Mouse (Mus musculus) brown adipose tissue, adult 24 weeks (tissue): ENCODE results near the gene Steap2. TPM values are rescaled to one million over a fixed set of nuclear protein-coding genes. Genes with fewer than 3 reads are reported as not detected.

Source experiments
- H3K27ac ChIP-seq: fragments of 200-500 bp; replicated peaks from 2 replicates; pipeline ENCODE4 v1.5.1; 2012; ENCODE audit warnings: low read depth, mild to moderate bottlenecking, low read length
- H3K4me1 ChIP-seq: fragments of 200-500 bp; 2 replicates; pipeline ENCODE4 v1.6.1; 2012; ENCODE audit warnings: low read length, mixed read lengths; ENCODE audit not compliant: control insufficient read depth, insufficient read depth, insufficient read length
- H3K4me3 ChIP-seq: fragments of 200-500 bp; 2 replicates; pipeline ENCODE4 v1.5.1; 2012; ENCODE audit warnings: low read depth, mild to moderate bottlenecking, low read length, moderate library complexity; ENCODE audit not compliant: insufficient read depth
- polyA plus RNA-seq: library from polyadenylated mRNA; stranded (reverse); fragments of >200 nt; gene quantifications from 2 replicates; pipeline ENCODE4 v1.2.4, GENCODE M21; 2012; ENCODE audit not compliant: missing spikeins, insufficient read depth, insufficient read length

Steap2 gene
- 0.12 and 0.38 TPM in 2 replicates for polyA plus RNA-seq

DNA sequence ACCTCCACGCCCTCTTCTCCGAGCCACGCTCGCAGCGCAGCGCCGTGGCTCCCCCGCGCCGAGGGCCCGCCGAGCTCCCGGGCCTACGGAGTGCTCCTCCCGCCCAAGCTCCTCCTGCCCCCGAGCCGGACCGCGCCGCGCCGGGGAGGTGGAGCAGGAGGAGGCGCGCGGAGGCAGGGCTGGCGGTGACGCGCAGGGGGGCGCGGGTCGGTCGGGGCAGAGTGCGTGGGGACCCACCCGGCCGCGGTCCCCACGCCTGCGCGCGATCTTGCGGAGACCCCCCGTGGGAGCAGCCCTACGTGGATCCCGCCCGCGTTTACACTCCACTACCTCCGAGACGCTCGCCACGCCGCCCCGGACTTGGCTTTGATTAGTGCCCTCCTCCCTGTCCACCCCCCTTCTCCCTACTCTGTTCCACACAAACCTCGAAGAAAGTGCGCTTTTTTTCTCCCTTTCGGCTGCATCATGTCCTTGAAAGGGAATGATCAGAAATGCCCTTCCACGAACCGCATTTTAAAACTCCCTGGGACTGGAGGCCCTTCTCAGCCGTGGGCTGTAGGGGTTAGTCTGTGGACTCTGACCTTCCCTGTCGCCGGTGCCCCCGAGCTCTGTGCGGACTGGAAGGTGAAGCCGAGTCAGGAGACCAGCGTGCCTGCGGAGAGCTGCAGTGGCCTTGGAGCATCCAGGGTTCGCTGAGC, at the start of gene Steap2:
Gene Steap2, minus strand, starts transcription at position 623 of the 698 bp plus-strand sequence.
- no peak within 1 kb of the TSS for H3K27ac ChIP-seq
- peaks cover 2% of the 10 kb centered on the region; the same call in 1 of the 2 replicates for H3K4me1 ChIP-seq
- H3K4me3 ChIP-seq: peak within 1 kb of the TSS; percentile 64

DNA sequence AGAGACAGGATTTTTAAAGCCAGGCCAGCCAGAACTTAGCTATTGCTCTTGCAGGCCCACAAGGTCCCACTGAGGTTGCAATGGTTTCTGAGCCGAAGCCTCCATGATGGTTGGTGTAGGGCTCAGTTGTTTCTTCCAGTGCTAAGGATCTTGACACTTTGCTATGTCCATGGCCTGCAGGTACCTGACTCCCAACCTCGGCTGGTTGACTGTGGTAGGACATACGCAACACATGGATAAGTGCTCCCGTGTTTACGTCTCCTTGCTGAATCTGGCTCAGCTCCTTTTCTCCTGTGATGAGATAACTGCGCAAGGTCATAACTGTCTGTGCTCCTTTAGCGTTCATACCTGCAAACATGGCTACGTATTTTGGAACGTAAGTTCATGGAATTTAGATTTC, 40.1 kb upstream of the Steap2 start:
- Histone ChIP-seq H3K27ac (no peak overlapping the region), H3K4me3 (no peak overlapping the region), H3K4me1 (no peaks in the 10 kb centered on the region)

DNA sequence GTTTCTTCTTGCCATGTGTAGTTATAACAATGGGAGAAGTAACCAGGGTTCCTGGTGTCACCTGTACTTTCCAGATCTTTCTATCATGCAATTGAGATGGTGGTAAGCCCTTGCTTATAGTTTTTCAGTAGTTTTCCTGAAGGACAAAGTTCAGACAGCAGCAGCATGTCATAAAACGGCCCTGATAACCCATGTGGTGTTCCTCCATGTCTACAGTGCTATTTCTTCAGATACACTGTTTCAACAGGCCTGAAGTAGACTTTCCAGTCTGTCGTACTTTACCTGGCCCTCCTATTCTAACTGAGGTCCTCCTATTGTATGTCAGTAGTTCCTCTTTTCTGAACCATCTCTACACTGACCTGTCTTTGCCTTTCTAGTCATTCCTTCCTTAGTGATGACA, 38.5 kb upstream of the Steap2 start:
- H3K27ac ChIP-seq: no peak overlapping the region
- no peaks in the 10 kb centered on the region for H3K4me1 ChIP-seq
- H3K4me3 ChIP-seq: no peak overlapping the region

DNA sequence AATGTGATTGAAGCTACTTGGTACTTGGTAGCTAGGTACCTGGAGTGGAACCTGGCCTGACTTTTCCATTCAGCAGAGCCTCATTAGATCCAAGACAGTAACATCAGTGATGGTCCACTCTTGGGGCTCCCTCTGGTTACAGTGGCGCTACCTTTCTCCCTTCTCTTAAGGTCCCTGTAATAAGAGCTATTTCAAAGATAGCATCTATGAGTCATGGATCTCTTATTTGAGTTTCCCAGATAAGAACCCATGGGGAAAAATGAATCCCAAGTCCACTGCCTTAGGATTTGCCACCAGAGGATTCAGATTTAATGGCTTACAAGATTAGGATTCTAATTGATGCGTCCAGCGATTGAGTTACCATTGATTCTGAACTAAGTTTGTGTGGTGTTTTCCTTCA, 37.8 kb upstream of the Steap2 start:
- no peak overlapping the region for H3K4me3 ChIP-seq
- no peak overlapping the region for H3K27ac ChIP-seq
- no peaks in the 10 kb centered on the region for H3K4me1 ChIP-seq

DNA sequence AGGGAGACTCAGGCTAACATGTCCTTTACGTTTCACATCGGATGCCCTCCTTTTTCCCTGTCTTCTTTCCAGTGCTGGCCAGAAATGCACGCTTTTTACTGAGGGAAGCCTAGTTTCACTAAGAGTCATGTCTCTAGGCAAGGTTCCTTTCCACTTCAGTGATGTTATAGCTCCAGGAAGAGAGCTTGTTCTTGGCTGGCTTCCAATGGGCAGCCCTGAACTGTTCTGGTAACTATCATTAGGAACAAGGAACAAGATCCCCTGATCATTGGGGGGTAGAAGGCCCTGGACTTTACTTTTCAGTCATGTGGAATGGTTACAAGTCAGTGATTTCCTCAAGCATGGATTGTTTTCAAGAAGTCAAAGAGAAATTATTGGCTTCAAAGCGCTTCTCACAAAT, 35.5 kb upstream of the Steap2 start:
- no peaks in the 10 kb centered on the region for H3K4me1 ChIP-seq
- H3K4me3 ChIP-seq: no peak overlapping the region
- no peak overlapping the region for H3K27ac ChIP-seq

DNA sequence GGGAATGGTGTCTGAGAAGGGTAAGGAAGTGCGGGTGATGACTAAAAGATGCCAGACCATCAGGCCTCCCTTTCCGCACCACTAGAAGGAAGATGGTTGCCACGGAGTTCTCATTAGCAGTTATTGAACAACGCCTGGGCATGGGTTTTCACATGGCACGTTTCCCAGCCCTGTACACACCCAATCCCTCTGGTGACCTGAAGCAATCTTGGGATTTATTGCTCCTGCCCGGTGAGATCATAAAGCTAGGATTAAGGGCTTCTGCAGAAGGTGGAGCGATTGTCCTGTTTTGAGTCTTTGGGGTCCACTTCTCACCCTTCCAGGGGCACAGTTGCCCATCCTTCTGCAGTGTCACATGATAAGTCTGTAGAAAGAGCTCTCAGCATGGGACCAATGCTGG, 27.8 kb upstream of the Steap2 start:
- H3K4me1 ChIP-seq: no peaks in the 10 kb centered on the region
- H3K4me3 ChIP-seq: no peak overlapping the region
- H3K27ac ChIP-seq: no peak overlapping the region

DNA sequence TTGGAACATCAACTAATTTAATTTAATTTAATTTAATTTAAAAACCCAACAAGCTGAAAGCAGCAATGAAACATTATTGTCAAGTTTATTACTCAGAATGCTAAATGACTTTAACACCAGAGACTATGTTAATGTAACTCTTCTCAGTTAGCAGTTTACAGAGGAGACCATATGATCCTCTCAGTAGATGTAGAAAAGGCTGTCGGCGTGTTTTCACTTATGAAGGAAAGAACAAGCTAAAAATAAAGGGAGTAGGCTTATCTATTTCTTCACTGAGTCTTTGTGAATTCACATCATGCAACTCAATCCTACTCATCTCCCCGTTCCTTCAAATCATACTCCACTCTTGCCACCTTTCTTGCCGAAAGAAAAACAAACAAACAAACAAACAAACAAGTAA, 16.7 kb upstream of the Steap2 start:
- Histone ChIP-seq H3K4me3 (no peak overlapping the region), H3K4me1 (no peaks in the 10 kb centered on the region), H3K27ac (no peak overlapping the region)

DNA sequence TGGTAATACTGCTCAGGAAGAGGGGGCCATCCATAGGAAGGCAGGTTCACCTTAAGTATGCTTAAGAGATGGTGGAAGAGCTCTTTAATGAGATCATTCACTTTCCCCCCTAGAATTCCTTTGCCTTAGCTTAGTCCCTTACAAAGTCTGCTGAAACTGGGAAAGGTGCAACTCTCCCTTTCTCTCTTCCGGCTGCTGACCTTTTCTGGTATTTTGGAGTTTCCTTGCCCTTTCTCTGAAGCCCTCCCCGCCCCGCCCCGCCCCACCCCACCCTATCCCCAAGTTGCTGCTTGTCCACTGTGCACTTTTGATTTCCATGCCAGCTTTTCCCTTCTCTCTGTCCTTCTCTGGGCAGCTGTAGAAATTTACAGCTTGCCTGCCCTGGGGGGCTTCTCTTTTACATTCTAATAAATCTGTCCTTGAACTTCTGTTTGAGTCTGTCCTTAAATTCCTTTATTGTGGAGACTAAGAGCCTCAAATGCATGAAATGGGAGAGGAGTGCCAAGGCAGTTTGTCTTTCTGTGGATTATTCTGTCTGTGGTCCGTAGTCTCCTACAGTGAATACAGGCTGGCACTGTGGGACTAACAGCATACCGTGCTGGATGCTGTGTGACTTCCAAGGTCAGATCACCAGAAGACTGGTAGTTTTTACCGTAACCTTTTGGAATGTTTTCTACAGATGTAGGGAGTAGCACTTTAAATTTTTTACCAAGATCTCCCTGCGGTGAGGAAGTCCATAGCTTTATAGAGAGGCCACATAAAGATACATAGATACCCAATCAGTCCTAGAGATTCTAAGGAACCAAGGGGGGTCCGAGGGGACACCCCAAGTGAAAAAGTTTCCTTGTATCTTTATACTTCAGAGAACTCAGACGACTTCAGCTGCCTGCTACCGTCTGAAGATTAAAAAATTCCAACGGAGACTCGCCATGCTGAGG, 13.2 kb upstream of the Steap2 start:
- H3K27ac ChIP-seq: no peak overlapping the region
- H3K4me3 ChIP-seq: no peak overlapping the region
- no peaks in the 10 kb centered on the region for H3K4me1 ChIP-seq

DNA sequence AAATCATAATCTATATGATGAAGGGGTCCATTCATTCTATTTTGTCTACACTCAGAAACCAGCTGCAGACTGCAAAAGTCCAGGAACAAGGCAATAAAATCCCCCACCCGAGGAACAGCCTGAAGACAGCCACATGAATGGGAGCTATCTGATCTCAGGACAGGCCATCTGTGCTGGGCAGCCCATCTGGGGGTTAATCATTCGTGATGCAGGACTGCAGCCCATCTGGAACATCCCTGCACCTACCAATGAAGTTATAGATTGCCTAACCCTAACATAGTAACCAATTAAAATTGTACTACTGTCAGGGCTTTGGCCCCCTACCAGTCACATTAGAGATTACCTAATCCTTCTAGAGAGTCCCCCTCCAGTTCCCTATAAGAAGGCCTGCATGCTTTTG, 10.6 kb upstream of the Steap2 start:
- H3K4me3 ChIP-seq: no peak overlapping the region
- no peaks in the 10 kb centered on the region for H3K4me1 ChIP-seq
- no peak overlapping the region for H3K27ac ChIP-seq

DNA sequence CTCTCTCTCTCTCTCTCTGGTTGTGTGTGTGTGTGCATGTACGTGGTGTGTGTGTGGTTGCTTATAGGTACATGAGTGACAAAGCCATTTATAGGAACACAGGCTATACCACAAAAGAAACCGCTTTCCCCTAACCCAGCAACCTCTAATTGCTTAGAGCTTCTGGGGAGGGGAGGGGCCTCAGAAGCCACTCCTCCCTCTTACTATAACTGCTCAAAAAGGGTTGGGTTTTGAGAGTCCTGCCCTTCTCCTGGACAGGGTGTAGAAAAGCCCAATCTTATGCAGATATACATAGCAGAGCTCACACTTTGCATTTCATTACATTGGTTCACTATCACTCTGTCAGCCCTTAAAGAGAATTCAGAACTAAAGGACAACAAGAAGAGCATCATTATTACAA, 6.0 kb upstream of the Steap2 start:
- no peaks in the 10 kb centered on the region for H3K4me1 ChIP-seq
- H3K4me3 ChIP-seq: no peak overlapping the region

DNA sequence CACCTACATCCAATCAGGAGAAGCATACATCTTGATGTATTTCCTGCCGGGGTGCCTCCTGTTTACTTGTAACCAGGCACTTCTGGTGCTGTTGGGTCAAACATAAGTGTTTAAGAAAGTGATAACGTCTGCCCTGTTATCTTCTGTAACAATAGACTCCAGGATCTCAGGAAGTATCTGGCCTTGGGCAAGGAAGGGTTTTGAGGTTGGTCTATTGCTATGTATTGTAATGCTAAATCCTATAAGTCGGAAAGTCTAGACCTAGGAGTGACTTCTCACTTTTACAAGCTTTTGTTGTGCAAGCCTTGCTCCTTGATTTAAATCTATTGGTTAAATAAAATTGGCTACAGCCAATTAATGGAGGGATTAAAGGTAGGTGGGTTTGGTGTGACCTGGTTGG, 4.5 kb upstream of the Steap2 start:
- H3K4me1 ChIP-seq: peaks cover 2% of the 10 kb centered on the region; the same call in 1 of the 2 replicates
- H3K27ac ChIP-seq: no peak overlapping the region
- H3K4me3 ChIP-seq: no peak overlapping the region

More for the DNA sequence above, 6.0 kb upstream of the Steap2 start:
- H3K27ac ChIP-seq: no peak overlapping the region

DNA sequence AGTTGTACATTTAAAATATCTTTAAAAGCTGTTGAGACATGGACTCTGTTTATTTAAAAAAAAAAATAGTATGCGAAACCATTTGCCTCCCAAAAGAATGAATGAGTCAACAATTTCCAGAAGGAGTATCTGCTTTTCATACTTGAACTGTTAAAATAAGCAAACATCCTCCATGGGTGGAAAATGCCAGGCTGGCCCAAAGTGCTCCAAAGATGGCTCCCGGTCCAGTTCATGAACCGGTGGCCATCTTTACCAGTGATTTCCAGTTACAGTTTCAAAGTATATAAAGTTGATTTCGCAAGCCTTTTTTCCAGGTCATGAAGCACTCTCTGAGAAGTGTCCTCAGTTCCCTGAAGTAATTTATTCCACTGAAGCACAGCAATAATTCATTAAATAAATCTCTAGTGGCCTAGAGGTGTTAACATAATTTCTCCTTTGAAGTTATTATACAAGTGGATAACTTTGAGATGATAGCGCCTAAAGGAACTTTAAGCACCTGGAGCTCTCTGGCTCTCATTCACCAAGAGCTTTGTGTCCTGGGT, 1.1 kb upstream of the Steap2 start:
- H3K27ac ChIP-seq: no peak overlapping the region
- H3K4me3 ChIP-seq: no peak overlapping the region
- H3K4me1 ChIP-seq: peaks cover 2% of the 10 kb centered on the region; the same call in 1 of the 2 replicates

DNA sequence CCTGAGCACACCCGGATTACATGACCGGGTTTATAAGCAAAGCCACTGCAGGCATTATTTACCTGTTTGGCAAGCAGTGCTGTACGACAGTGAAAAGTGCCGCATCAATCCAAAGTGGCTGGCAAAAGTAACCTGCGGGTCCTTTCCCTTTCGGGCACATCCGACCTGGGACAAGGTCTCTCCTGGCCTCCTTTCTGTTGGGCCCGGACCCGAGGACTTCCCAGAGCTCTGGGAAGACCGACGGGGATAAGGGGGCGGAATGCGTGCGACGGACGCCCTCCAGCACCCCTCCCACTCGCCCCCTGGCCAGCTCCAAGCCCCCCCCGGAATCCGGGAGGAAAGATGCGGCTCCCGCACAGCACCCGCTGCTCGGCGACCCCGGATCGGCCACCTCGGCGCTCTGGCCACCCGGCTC, 830 bp downstream of the Steap2 start:
- Histone ChIP-seq H3K27ac (no peak overlapping the region), H3K4me3 (peak overlapping the region; percentile 64), H3K4me1 (peaks cover 2% of the 10 kb centered on the region; the same call in 1 of the 2 replicates)

DNA sequence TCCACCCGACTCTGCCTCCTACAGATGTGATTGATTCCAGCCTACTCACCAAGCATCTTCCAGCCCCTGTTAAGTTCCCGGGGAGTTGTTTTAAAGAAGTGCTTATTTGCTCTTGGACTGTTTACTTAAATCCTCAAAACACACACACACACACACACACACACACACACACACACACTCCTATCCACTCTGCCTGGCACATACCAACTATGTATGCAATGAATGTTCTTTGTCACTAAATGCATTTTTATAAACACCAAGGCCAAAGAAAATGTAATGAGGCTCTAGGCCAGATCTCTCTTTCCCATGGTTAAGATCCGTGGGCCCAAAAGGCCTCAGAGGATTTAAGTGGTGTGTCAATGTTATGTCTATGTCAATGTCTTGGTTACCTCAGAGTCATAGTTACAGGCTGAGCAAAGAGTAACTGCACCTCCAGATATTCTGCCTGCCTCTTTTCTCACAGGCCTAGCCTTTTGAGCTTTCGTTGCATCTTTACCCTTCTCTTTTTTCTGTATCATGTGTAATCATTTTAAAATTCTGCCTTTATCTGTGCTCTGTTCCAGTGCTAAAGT, 2.1 kb downstream of the Steap2 start:
- Histone ChIP-seq H3K4me1 (peaks cover 2% of the 10 kb centered on the region; the same call in 1 of the 2 replicates), H3K4me3 (no peak overlapping the region), H3K27ac (no peak overlapping the region)

DNA sequence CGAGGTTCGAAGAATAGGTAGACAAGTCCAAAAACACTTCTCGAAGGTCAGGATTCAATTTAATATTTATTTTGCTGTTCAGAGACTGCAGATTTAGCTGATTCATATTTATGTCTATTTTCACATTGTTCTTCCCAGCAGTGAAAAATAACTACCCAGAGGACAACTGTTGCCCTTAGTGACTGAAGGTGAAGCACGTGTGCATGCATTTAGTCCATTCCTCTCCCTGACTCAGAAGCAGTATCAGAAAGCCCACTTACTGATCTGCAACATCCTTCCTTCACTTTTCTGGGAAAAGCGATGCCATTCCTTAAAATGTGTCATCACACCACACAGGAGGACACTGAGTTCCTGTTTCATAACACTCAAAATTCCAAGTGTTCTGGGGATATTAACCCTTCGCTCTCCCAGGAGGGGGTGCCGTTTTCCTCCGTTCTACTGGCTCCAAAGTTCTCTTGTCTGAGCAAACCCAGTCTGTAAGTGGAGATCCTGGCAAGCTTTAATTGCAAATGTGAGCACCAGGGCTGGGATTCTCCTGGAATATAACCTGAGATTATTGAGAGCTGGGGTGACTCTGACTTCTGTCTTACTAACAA, 5.3 kb downstream of the Steap2 start:
- no peak overlapping the region for H3K4me3 ChIP-seq
- H3K4me1 ChIP-seq: no peaks in the 10 kb centered on the region
- H3K27ac ChIP-seq: no peak overlapping the region
